Mouse (Mus musculus) lung, adult 18-20 months (tissue): ENCODE data around the gene Mcrip1.
"Not testable (repeated sequence)": the region's sequence is repeated elsewhere in the genome, so short reads cannot be mapped to it uniquely, and the experiment has no call there.

Experiments
- DNase-seq, 2 experiments: peaks; one replicate each; pipeline ENCODE4 v3.0.0; 2022; ENCODE audit warnings: mixed read lengths in 2 of 2

Mcrip1 gene

DNA sequence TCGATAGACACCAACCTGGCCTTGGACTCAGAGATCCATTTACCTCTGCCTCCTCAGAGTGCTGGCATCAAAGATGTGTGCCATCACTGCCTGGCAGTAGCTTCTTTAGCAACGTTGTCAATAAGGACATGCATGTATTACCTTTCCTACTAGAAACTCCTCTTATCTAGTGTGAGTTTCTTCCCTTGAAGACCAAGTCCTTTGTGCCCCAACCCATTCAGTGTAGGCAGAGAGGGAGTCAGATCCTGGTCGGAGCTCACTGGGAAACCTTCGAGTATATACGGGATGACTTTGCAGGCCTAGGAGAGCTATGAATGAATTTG is 24.7 kb upstream of the Mcrip1 start:
- DNase-seq, result no peak

DNA sequence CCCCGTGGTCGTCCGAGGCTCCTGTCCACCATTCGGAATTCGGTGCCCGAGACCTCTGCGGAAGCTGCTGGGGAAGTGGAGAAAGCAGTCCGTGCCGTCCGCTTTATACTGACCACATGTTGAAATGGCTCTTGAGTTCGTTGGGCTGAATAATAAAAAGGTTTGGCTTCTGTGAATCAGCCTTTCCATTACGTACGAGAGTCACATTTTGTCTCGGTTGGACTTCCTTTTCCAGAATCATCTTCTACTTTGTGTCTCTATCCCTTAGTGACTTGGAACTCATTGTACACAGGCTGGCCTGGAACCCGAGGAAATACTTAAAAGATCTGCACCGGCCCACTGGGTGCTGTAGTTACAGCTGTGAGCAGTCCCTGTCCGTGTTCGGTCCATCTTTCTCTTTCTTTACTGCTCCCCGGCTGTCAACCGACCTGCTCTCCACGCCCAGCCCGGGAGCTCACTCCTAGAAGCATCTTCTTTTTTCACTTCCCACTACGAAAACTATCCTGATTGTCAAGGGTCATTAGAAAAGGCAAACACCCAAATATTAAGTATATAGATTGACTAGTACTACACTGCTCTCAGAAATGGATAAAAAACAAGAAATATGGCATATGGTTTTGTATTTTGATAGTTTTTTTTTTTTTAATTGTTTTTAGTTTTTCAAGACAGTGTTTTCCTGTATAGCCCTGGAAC is 24.2 kb upstream of the Mcrip1 start:
- no peak for DNase-seq

DNA sequence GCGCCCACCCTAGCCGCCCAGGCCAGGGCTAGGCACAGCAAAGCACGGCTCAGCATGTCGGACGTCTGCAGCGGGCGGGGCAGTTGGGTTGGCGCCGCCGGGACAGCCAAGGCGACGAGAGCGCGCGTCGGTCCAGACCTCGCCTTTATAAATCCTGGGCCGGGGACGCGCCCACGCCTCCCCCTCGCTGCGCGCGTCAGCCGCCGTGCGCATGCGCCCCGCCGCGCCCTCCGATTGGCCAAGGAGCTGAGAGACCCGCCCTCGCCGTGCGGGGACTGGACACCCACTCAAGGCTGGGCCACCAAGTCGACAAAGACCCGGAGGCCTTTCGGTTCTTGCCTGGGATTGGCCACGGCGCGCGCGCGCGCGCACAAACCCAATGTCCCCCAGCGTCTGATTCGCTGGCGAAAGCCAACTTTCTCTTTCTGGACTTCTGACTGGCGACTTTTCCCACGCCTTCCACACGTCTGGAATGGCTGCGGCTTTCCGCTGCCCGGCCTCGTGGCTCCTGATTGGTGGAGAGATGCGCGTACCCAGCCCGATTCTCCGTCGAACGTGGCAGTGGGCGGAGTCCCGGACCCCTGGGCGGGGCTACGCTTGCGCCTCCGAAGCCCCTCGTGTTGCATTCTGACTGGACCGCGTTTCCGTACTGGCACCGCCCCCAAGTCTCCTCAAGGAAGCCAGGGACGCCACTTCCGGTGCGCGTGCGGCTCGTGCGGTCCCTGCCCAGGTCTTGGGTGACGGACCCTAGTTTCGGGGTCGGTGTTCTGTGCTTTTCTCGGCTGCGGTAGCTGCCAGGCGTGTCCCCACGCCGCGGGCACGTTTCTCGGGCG is 23.4 kb upstream of the Mcrip1 start, which contains the start of gene P4hb:
Gene P4hb, minus strand, starts transcription at position 502 of the 833 bp plus-strand sequence.
- DNase-seq, result peak; percentile 100

DNA sequence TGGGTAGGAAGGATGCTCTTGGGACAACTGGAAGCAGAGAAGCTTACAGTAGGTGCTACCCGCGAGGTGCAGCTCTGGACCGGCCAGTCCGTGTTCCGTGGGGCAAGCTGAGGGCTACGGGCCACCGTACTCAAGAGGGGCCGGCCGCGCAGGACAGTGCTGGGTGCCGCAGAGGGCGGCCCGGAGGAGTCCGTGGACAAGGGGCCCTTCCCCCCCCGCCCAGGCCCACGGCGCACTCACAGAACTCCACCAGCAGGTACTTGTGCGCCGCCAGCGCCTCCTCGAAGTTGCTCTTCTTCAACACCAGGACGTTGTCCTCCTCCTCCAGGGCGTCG is 22.9 kb upstream of the Mcrip1 start:
- DNase-seq, result peak in 1 of 2 experiments; percentile 34

DNA sequence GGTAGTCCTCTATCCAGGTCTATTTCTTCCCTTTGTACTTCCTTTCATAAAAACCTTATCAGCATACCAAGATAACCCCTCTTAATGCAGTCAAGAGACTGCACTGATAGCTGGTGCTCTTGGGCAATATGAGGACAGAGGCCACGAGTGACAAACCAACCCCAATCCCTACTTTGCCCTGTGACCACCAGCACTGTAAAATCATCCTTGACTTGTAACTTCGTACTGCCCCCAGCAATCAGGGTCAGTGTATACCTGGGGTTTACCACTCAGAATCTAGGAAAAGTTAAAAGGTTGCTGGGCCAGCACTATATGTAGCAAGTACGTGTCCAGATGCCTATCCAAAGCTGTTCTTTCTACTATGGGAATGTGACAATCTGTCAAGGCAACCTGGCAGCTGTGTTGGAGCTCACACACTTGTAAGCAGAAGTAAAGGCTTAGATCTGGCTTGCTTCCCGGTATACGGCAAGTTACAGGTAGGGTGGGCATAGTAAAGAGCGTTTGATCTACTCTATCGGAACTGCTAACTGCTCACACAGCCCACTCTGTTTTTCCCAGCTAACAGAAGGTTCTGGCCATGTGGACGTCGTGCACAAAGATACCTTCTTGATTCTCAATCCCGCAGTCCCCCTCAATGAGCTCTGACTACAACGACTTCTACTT is 22.4 kb upstream of the Mcrip1 start:
- no peak for DNase-seq

DNA sequence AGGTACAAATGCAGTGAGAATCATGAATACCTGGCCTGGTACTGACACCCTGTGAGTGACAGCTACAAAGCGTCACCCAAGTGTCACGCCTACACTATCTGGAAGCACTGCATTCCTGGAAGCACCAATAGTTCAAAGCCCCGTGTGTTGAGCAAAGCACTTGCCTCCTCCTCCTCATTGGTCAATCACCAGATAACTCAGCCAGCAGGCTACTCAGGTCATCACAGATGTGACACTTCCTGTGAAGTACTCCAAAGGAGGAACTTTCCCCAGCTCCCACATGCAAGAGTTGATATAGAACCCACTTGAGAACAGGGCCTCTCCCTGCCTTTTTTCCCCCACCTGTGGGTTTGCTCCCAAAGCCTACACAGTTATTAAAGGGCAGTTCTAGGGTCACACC is 21.6 kb upstream of the Mcrip1 start:
- DNase-seq, result no peak

DNA sequence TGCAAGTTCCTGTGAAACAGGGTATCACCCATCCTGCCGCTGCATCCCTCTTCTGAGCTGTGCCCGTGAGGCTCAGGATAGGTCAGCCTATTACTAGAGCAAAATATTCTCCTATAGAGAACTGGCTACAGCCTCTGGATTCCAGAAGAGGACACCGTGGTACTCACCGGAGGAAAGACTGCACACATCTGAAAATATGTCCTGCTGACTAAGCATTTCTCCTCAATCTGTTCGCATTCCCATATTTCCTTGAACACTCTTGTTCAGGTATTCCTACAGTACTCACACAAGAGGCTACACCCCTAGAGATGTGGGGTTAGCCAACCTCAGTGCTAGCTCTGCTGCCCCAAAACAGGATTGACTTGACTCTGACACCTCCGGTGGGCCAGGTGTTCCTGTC is 18.8 kb upstream of the Mcrip1 start:
- DNase-seq, result no peak

DNA sequence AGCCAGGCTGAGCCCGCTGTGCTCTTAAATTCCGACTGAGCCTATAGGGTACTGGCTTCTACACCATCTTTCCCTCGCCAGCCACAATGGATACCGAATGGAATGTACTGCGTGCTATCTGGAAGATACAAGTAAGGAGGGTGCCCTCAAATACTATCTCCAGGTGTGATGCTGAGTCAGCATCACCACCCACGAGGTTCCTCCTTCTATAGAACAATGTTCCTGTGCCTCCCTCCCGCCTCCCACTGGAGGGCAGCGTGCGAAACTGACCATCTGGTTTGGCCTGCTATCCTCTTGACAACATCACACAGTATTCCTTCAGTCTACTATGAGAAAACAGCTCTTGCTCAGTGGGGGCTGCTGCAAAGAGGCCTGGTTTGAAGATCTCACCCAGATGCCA is 15.6 kb upstream of the Mcrip1 start:
- no peak for DNase-seq

DNA sequence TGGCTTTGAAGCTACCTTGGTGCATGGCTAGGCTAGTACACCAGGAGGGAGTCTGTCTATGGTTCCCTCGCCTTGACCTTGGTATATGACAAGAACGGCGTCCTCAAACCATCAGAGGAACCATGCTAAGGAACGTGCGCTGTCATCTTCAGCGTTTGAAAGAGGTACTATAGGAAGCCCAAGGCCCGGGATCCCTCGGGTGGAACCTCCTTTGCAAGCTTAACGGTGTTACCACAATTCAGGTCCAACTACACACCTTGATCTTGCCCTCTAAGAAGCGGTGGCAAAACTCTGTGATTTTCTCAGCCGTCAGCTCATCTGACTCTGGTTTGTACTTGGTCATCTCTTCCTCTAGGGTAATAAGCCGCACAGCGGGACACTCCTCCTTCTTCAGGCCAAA is 13.4 kb upstream of the Mcrip1 start:
- DNase-seq, result no peak

DNA sequence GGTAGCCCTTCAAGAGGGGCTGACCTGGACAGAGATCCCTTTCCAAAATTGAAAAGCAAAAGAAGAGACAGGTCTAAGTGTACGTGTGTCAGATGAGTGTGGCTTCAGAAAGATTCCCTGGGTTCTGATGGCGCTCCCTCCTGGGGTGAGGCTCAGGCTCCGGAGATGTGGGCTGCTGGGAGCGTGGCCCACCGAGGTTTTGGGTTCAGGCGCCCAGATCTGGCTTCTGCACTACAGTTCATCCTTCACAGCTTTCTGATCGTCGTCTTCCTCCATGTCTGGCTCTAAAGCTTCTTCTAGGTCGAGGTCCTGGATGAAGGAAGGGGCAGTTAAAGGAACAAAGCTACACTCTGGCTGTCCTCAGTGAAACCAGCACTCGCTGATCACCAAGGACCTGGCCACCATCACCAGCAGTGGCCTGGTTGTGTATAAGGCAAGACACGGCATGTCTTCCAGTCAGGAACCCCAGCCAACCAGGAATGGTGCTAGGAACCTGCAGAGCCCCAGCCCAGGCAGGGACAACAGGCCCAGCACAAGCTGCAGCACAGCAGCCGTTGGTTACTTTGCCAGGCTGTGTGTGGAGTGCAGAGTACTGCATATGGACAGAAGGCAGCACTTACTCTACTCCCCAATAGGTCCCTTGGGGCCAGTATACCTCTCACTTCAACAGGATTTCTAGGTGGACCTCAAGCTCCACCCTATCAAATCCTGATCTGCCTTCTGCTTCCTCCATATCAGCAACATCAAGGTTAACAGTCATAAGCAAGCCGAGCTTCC is 11.6 kb upstream of the Mcrip1 start:
- DNase-seq, result no peak

DNA sequence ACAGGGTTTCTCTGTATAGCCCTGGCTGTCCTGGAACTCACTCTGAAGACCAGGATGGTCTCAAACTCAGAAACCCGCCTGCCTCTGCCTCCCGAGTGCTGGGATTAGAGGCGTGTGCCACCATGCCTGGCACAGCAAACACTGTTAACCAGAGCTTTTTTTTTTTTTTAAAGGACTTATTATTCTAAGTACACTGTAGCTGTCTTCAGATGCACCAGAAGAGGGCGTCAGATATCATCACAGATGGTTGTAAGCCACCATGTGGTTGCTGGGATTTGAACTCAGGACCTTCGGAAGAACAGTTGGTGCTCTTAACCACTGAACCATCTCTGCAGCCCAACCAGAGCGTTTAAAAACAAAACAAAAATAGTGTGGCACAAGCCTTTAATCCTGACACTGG is 9.3 kb upstream of the Mcrip1 start:
- DNase-seq, result not testable (repeated sequence)

DNA sequence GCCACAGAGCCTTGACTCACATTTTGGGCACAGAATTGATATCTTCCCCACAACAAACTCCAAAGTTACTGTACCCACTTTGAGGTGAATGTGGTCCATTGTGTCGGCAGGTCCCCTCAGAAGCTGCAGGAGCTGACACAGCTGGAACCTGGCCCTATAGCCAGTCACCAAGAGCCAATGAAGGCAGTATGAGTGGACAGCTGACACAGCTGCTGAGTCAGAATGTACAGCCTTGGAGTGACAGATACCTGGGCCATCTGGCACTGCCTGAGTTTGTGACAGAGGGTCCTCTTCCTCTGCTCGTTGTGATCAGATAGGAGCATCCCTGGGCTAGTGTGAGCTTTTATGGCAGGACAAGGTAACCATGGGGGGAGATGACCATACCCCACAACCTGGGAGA is 5.7 kb upstream of the Mcrip1 start:
- no peak for DNase-seq

DNA sequence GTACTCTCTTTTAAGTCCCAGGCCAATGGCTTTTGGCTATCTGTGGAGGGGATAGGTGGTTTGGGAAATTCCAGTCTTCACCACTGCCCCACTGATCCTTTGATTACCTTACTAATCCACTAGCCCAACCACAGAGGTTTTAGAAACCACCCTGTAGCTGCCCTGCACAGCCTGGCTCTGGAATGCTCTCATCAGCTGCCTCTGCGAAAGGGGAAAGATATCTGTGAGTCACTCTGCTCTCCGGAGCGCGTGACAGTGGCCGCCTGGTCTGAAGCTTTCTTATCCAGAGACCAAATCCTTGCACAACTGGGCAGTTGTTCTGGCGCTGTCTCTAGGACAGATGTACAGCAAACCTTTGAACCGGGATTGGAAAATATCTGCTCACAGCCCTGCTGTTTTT is 5.3 kb upstream of the Mcrip1 start:
- DNase-seq, result no peak

DNA sequence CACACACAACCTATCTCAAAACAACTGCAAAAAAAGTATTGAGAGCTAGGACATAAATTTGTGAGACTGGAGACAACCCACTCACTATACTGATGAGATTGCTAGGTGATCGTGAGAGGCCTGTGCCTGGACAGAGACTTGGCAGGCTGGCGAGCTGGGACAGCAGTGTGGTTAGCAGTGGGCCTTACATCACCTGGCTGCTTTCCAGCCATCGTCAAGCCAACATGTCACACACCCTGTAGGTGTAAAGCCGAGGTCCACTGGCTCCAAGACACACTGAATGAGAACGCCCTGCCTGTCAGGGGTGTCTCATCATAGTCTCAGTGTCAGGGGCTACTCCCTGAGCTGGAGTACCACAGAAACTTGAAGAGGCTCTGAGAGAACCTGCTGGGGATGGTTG is 3.2 kb upstream of the Mcrip1 start:
- no peak for DNase-seq

DNA sequence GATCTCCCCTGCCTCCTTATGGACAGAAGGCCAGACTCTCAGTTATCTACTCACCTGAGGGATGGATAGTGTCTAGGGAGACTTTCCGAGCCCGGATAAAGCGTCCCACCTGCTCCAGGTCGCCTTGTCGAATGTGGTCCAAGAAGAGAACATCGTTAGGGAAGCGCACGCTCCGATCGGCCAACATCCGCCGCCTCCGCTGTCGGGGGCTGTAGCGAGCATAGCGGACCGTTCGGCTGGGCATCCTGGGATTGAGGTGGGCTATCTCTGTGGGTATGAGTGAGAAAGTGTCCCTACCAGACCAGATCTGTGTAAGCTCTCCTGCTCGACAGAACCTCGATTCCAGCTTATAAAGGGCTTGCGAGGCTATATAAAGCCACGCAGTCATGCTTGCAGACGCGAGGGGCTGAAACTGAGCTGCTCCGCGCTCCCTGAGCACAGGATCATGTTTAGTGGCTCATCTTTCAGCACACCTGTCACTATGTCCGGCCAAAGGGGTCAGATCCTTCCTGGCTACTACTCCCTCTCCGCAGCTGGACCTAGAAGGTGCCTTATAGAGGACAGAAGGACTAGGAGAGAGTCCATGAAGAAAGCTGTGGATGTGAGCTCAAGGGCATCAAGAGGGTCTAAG is 1.4 kb upstream of the Mcrip1 start, which contains the start of gene Ppp1r27:
Gene Ppp1r27, minus strand, starts transcription at position 323 of the 631 bp plus-strand sequence.
- DNase-seq, result no peak

DNA sequence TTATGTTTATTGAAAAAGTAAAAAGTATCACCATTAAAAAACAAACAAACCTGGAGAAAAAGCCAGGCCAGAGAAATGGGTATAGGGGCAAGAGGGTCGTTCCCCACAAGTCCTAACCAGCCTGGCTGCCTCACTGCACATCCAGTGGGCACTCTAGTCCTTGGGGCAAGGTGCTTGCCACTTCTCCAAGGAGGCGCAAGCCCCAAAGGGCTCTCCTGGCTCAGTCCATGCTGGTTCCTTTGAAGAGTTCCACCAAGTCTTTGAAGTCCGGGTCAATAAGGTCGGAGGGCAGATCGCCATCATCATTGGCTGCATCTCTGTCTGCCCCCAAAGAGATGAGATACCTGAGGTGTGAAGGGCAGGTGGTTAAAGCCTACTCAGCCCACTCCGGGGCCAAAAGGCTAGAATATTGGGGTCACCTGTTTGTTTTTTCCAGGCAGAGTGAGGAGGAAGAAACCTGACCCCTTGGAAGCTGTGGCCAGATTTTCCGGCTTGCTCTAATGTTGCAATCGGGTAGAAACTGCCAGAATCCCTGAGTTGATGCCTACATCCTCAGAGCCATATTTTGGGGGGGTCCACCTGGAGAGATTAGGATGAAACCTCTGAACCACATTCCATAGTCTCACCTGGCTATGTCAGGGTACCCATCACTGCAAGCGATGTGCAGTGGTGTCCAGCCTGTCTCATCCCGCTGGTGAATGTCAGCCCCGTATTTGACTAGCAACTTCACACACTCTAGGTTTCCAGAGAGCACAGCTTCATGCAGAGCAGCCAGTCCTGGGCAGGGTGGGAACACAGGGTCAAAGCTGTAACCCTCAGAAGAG is 671 bp upstream of the Mcrip1 start:
- DNase-seq, result peak in 1 of 2 experiments; percentile 19

DNA sequence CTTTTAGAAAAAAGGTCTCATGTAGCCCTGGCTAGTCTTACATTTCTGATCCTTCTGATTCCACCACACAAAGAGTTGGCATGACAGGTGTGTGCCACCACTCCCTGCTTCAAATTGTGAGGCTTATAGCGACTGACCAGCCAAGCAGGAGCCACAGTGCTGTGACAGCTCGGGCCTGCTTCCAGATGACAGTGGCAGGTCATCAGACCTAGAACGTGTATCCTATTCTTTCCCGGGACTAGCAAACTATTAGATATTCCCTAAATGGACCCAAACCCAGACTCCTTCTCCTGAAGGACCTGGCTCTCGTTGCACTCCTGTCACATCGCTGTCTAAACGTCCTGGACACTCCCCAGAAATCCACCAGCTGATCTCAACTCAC is 750 bp downstream of the Mcrip1 start:
- DNase-seq, result no peak

DNA sequence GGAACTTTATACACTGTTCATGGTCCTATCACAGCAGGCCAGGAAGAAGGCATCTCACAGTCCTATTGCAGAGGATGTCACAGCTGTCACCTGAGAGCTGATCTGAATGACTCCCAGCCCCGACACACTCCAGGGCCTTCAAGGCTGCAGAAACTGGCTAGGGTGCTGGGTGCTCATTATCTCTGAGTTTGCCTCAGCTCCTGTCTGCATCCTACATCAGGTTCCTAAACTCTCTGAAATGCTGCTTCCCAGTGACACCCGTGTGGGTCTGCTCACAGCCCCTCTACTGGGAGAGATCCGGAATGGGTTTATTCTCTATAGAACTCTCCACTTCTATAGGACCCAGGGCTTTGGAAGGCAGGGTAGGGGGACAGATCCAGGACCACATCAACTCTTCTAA is 1.3 kb downstream of the Mcrip1 start:
- no peak for DNase-seq

DNA sequence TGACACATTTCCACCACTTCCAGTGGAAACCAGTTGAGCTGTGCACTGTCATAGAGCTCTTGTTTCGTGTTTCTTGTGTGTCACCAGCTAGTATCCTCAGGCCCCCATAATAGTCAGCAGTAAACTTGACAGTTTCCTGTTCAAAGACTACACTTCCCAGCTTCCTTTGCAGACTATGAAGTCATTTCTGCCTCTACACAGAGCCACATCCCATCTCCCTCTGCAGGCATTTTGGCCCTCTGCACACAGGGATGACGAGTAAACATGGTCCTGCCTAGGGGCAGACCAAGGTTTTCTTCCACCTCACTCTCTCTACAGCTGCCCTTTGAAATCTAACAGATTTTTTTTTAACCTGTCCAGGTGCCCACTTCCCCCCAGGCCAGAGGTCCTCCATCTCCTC is 2.1 kb downstream of the Mcrip1 start:
- DNase-seq, result no peak

DNA sequence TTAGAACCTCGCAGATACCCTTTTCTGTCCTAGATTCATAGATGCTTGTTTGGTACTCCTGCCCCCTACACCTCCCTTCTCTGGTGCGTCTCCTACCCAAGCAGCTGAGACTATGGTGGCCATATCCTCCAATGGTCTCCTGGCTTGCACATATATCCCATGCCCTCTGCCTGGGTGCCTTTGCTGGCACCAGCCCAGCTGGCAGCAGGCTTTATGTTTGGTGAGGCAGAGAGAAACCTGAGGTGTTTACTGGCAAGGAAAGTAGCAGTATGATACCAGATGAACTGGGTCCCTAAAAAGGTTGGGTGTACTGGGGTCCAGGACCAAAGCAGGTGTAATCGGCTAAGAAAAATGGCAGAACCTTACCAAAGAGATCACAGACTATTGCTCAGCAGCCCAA is 3.6 kb downstream of the Mcrip1 start:
- DNase-seq, result no peak

DNA sequence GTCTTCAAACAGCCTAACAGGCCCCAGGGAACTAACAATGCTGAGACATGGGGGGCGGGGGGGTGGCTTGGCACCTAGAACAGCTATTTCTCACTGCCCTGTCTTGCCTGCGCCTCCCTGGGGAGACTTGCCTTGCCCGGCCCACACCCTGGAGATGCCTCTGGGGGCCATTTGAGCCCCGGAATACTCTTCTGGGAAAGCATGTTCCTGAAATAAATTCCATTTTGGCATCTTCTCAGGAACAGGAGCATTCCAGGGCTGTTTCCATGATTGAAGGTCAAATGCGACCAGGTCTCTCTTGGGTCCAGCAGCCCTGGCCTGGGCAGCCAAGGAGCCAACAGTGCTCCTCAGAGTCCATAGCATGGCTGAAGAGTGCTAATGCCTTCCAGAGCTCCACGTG is 7.2 kb downstream of the Mcrip1 start:
- no peak for DNase-seq

DNA sequence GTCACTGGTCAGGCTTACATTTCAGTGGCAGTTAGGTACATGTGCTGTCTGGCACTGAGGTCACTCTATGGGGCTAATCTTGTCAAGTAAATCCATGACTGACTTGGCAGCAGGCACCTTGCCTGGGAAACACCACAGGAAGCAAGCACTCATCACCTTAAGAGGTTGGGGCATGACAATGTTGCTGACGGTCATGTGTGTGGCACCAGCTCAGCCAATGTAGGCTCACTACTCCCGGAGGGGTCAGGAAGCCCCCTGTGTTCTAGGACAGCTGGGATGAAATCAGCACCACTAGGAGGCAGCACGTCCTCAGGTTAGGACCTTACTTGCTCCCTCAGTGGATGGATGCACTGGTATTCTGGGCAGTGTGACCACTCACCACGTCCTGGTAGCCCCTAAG is 7.6 kb downstream of the Mcrip1 start:
- peak in 1 of 2 experiments; percentile 25 for DNase-seq
